Mouse (Mus musculus): ENCODE measurements around the gene Ahnak.
"Not testable (repeated sequence)": the region's sequence is repeated elsewhere in the genome, so short reads cannot be mapped to it uniquely, and the experiment has no call there.

The Ahnak gene

DNA sequence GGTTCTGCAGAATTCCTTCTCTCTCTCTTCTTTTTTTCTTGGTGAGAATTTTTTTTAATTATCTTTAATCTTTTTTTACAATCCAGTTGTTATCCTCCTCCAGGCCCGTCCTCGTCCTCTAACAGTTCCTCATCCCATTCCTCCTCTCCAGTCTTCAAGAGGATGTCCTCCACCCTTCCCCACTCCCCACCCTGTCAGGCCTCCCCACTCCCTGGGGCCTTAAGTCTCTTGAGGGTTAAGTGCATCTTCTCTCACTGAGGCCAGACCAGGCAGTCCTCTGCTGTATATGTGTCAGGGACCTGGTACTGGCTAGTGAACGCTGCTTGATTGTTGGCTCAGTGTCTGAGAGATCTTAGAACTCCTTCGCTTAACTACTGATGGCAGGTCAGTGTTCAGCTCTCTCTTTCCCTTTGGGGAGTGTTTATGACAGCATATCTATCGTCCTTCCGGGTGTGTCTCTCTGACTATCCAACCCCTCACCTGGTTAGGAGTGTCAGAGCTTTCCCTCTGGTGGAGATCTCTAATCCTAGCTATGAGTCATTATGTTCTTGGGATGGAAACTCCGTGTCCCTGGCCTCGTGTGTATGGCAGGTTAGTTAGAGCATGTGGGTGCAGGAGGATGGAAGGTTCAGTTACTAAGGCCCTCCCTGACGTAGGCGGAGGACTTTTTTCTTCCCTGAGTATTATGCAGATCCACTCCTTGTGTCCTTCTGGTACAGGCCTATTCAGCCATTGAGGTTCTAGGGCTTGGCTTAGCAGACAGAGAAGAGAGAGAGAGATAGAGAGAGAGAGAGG, 5.9 kb downstream of the Ahnak start:
- no peak for DNase-seq (ENCODE audit: low spot score in 2 of 2)

GRCm38 (mm10) chr19:8996601-8997000, 7.5 kb downstream of the Ahnak start:
- no peak for DNase-seq (ENCODE audit: low spot score in 2 of 2)

- DNase-seq (ENCODE audit: low spot score in 2 of 2), result peak; percentile 72 to 76
Measured at GRCm38 (mm10) chr19:8997546-8997945, 8.5 kb downstream of the Ahnak start.

- DNase-seq (ENCODE audit: low spot score in 2 of 2), result no peak
Measured at GRCm38 (mm10) chr19:8998546-8998945, 9.5 kb downstream of the Ahnak start.

GRCm38 (mm10) chr19:8999223-8999622, 10.1 kb downstream of the Ahnak start:
- DNase-seq (ENCODE audit: low spot score in 2 of 2), result no peak

DNA sequence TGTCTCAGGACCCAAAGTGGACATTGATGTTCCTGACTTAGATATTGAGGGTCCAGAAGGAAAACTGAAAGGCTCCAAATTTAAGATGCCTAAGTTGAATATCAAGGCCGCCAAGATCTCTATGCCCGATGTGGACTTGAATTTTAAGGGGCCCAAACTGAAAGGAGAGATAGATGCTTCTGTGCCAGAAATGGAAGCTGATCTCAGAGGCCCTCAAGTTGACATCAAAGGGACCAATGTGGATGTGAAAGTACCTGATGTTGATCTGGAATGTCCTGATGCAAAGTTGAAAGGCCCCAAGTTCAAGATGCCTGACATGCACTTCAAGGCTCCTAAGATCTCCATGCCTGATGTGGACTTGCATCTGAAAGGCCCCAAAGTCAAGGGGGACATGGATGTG, 17.8 kb downstream of the Ahnak start:
- not testable (repeated sequence) for DNase-seq (ENCODE audit: low spot score in 2 of 2)

DNA sequence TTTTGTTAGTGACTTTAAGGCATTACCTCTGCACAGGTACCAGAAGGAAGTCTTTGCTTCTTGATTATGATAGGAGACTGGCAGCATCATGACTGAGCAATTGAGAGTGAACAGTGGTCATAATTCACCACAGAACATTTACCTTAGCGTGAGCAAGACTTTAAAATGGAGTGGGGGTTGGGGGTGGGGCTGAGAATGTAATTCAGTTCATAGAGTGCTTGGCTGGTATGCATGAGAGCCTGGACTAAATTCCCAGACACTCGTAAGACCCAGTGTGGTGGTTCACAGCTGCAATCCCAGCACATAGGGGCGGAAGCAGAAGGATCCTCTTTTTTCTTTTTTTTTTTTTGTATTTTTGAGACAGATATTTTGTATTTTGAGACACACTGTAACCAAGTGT, 30.2 kb downstream of the Ahnak start:
- no peak for DNase-seq (ENCODE audit: low spot score in 2 of 2)

DNA sequence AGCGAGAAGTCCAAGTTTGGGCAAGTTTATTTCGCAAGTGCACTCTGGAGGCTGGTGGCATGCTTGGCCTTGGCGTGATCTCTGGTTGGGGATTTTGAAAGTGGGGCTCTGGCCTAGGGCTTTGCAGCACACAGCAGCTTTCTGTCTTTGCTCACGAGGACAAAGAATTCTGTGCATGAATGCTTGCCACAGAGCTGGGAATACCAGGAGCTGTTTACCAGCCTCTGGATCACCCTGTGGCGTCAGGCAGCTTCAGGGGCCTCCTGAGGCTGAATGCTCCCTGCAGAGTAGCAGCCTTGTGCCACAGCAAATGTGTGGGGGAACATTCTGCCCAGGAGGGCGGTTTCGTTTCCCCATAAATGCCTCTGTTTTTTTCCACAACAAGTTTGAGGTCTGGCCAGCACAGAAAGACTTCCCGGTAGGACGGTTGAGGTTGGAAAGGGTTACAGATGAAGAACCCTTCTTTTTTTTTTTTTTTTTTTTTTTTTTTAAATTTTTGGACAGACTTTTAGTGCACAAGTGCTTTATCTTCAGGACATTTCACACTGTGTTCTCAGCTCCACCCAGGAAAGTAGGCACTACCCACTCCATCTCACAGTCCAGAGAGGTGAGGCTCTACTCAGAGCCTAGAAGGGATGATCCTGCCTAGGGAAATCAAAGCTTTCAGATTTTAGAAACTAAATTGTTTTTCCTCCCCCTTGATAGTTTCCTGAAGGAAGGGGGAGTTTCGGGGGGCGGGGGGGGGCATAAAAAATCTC, 34.1 kb downstream of the Ahnak start:
- DNase-seq (ENCODE audit: low spot score in 2 of 2), result peak; percentile 43 to 44

DNA sequence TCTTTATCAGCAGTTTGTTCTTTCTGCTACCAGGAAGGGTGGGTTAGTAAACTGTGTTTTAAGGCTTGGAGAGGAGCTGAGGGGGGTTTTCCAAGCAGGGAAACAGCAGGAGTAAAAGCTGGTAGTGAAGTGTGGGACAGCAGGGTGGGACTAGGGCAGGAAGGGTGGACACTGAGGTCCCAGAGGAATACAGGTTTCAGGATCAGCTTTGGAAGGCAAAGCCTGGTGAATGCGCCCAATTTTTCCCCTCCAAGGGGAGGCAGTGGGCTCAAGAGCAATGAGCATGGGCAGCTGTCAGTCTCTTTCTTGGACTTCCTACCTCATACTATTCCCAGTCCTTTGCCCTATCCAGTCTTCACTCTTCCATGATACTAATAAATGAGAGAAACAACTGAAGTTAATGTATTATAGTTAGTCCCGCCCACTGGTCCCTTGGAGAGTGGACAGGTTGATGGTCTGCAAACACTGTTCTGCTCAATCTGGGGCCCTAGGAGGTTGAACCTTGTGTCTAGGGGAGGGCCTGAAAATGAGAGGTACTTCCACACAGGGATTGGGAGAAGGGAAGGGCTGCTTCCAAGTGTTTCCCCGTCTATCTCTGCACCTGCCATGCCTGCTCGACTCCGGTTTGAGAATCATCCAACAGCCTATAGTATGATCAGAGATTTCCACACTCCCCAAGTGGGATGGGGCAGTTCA, 36.6 kb downstream of the Ahnak start:
- no peak for DNase-seq (ENCODE audit: low spot score in 2 of 2)

GRCm38 (mm10) chr19:9026634-9027033, 37.5 kb downstream of the Ahnak start:
- peak; percentile 47 to 55 for DNase-seq (ENCODE audit: low spot score in 2 of 2)

DNA sequence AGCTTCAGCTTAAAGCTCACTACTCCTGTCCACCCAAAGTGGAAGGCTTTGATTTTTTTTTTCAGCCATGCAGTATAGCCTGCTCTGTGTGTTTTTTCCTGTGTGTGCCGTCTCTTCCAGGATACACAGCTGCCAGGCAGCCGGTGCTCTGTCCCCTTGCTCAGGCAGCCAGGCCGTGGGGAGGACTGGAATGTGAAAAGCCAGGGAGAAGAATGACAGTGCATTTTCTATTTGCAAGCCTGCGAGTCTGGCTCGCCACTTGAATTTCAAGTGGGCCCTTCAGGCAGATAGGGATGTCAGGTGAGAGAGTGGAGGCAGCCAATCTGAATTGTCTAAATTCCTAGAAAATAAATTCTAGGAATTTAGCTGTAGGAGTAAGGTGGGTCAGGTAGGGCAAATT, 38.7 kb downstream of the Ahnak start:
- peak; percentile 49 to 50 for DNase-seq (ENCODE audit: low spot score in 2 of 2)

GRCm38 (mm10) chr19:9028375-9028774, 39.3 kb downstream of the Ahnak start:
- DNase-seq (ENCODE audit: low spot score in 2 of 2), result no peak

GRCm38 (mm10) chr19:9029640-9030262, 40.7 kb downstream of the Ahnak start:
- DNase-seq (ENCODE audit: low spot score in 2 of 2), result no peak

GRCm38 (mm10) chr19:9032502-9033129, 43.5 kb downstream of the Ahnak start:
- DNase-seq (ENCODE audit: low spot score in 2 of 2), result no peak

- no peak for DNase-seq (ENCODE audit: low spot score in 2 of 2)
Measured at GRCm38 (mm10) chr19:9033412-9034340, 44.6 kb downstream of the Ahnak start.

DNA sequence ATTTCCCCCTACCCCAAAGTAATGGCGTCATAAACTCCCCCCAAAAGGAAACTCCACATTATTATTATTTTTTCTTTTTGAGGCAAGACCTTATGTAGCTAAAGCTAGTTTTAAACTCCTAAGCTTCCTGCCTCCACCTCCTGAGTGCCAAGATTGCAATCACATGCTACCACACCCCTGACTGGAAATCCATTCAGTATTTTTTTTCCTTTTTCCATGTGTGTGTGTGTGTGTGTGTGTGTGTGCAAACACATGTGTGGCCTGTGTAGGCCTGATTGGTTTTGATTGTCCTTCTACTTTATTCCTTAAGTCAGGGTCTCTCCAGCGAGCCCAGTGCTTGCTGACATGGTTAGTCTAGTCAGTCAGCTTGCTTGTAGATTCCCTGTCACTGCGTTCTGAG, 45.4 kb downstream of the Ahnak start:
- no peak for DNase-seq (ENCODE audit: low spot score in 2 of 2)

DNA sequence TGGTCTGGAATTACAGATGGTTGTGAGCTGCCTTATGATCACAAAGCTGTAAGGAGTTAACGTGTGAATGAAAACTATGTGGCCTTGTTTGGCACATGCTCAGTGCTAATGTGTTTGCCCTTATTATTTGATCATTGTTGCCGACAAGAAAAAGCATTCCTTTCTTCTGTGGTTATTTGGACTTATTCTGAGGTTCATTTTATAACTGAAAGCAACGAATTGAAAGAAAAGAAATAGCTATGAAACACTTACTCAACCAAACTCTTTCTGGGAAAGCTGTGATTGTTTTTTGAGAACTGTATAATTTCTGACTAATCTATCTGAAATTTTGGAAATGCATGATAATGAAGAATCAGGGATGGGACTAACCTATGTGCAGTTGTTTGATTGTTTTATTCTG, 46.0 kb downstream of the Ahnak start:
- DNase-seq (ENCODE audit: low spot score in 2 of 2), result no peak

DNA sequence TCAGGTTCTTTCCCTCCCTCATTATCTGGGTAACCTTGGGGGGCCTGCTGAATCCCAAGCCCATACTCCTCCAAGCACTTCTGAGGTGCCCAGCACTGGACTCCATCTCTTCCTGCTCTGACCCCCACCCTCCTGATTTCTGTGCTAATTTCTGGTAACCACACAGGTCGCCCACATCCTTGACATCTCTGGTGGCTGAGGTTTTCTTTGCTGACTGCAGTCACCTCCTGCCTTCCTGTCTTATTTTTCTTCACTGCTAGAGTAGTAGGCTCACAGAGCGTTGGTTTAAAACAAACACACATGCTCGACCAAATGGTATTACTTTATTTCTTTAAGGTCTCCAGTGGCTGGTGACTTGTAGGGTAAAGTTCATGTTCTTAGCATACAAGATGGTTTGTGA, 49.1 kb downstream of the Ahnak start:
- DNase-seq (ENCODE audit: low spot score in 2 of 2), result no peak

- no peak for DNase-seq (ENCODE audit: low spot score in 2 of 2)
Measured at GRCm38 (mm10) chr19:9039266-9039665, 50.2 kb downstream of the Ahnak start.

GRCm38 (mm10) chr19:9039928-9040327, 50.8 kb downstream of the Ahnak start:
- no peak for DNase-seq (ENCODE audit: low spot score in 2 of 2)

GRCm38 (mm10) chr19:9040649-9041048, 51.6 kb downstream of the Ahnak start:
- no peak for DNase-seq (ENCODE audit: low spot score in 2 of 2)

All from right cerebral cortex, postnatal 10 days (tissue).